Mouse (Mus musculus): ENCODE measurements around the gene Ripor2.

The Ripor2 gene

DNA sequence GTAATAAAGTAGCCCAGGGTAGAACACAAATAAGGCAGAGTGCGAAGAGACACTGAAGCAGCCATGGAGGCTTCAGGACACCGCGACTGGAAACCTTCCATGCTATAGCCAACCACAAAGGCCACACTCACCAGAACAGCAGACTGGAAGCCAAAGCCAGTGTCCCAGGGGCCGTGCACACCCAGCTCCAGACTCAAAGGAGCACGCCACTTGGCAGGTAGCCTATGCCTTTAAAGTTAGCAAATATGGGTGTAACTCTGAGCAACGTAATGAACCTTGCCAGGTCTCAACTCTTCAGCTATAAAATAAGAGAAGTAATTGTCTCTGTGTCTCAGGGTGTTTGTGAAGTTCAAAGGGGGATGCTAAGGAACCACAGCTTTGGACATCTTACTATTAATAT, 2.9 kb downstream of the Ripor2 start:
- DNase-seq: no peak

DNA sequence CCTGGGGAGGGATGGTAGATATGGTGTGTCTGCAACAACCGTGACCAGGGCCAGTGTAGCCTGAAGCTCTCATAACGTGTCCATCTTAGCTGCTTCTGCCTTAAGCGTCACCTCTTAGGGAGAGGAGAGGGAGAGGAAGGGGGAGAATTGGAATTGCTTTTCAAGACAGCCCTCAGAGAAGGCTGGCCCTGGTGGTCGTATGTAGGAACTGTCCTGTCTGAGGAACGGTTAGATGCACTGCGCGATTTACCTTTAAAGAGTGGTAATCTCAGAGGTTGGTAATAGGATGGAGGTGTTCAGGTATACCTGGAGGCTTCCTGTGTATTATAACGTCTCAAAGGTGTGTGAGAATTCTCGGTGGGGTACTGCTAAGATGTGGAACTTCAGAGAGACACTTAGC, 3.4 kb downstream of the Ripor2 start:
- no peak for DNase-seq

DNA sequence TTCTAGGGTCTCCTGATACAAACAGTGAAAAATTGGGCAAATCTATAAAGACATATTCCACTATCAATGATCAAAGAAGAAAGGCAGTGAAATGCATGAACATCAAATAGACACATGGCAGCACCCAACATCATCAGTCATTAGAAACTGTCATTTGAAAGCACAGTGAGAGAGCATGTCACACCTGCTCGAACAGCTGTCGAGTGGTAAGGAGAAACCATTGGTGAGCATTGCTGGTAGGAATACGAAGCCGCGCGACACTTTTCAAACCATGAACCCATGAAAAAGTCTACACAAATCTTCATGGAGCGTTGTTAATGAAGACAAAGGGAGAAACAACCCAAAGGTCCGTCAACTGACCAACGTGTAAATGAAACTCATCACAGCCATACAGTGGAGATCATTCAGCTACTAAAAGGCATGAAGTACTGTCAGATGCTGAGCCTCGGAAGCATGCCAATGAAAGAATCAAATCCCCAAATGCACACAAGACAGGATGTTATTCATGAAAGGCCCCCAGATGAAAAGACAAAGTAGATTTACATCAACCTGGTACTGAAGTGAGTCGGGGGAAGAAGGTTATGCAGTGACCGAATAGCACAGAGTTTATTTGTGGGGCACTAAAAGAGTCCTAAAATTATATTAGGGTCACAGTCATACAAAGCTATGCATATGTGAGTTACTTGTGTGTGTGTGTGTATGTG, 5.4 kb downstream of the Ripor2 start:
- no peak for DNase-seq

DNA sequence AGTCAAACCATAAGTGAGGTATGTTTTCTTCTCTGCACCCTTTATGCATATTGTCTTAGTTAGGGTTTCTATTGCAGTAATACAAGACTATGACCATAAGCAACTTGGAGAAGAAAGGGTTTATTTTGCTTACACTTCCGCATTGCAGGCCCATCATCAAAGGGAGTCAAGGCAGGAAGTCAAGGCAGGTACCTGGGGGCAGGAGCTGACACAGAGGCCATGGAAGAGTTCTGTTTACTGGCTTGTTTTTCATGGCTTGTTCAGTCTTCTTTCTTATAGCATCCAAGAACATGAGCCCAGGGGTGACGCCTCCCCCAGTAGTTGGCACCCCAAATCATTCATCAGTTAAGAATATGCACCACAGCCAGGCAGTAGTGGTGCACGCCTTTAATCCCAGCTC, 6.6 kb downstream of the Ripor2 start:
- no peak for DNase-seq

- DNase-seq: no peak
Observed at GRCm38 (mm10) chr13:24591737-24592136, 9.7 kb downstream of the Ripor2 start.

DNA sequence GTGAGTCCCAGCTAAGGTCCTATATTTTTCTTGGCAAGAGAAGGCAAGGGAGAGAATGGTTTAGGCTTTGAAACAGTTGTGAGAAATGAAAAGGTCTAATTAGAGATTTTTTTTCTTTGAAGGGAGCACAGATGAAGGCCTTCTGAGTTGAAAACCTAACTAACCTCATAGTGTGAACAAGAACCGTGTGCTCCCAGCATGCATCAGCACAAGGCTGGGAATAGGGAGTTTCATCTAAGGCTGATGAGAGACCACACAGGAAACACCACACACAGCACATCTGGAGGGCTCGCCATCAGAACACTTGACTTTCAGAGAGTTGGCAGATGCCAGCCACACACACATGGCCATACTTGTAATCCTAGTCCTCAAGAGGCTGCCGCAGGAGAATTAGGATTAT, 12.3 kb downstream of the Ripor2 start:
- DNase-seq: no peak

DNA sequence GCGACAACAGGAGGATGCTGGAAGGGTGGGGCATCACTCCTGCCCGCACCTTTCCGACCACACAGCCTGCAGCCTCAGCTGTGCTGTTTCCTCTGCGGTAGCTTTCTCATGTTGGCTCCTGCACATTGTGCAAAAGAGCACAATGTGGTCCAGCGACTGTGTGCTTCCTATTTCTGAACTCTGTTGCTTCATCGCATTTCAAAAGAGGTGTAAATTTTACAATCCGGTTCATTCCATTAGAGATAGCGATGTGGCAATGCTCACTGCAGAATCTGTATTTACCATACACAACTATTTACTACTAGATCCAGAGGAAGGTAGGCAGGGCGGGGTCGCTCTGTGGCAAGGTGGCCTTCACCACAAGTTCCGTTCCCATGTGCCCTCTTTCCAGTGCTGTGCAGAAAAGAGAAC, 17.6 kb downstream of the Ripor2 start:
- no peak for DNase-seq

- no peak for DNase-seq
Observed at GRCm38 (mm10) chr13:24602978-24603377, 21.0 kb downstream of the Ripor2 start.

DNA sequence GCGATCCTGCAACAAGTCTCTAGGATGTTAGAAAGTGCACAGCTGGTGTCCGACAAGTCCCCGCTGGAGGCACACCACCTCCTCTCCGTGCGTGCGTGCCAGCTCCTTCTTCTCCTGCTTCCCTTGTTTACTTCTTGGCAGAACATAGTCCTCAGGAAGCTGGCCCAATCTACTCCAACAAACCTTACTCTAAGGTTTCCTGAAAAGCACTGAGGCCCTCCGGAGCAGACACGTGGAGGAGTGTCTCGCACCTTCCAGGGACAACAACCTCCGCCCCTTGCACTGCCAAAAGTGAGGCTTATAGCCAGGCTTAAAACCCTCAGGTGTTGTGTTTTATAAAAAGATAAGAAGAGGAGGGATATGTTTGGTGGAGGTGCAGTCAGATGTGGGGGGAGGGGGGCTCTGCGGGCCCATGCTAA, 21.6 kb downstream of the Ripor2 start:
- DNase-seq: no peak

- DNase-seq: no peak
Observed at GRCm38 (mm10) chr13:24604096-24604495, 22.1 kb downstream of the Ripor2 start.

- no peak for DNase-seq
Observed at GRCm38 (mm10) chr13:24604761-24605591, 23.0 kb downstream of the Ripor2 start.

GRCm38 (mm10) chr13:24605755-24606154, 23.8 kb downstream of the Ripor2 start:
- DNase-seq: no peak

DNA sequence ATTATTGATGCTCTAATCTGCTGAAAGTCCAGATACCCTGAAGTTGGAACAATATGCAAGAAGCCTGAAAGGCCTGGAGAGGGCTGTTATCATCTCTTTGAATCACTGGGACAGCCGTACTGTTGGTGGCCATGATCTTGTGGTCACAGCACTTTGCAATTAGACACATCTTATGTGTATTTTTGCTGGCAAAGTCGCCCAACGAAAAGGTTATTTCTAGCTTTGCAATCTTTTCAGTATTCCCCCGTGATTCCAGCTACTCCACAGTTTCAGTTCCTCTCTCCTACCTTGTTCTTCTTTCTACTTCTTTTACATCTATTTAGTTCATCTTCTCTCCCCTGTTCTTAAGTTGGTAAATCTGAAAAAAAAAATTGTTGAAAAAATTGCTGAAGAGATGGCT, 26.0 kb downstream of the Ripor2 start:
- DNase-seq: no peak

DNA sequence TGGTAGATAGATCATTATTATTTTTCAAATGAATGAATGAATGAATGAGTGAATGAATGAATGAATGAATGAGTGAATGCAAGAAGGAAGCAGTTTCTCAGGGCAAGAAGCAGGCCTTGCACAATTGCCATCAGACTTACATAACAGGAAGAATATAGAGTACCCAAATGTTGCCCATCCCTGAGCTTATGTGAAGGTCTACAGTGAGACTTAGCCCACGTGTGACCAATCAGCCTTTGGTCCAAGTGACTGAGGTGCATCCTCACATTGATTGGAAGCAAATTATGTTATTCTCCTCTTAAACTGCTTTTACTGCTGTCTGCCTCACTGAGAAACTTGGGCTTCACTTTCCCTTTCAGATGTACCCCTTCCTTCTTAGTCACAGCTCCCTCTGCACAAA, 26.7 kb downstream of the Ripor2 start:
- no peak for DNase-seq

- no peak for DNase-seq
Observed at GRCm38 (mm10) chr13:24610883-24611282, 28.9 kb downstream of the Ripor2 start.

DNA sequence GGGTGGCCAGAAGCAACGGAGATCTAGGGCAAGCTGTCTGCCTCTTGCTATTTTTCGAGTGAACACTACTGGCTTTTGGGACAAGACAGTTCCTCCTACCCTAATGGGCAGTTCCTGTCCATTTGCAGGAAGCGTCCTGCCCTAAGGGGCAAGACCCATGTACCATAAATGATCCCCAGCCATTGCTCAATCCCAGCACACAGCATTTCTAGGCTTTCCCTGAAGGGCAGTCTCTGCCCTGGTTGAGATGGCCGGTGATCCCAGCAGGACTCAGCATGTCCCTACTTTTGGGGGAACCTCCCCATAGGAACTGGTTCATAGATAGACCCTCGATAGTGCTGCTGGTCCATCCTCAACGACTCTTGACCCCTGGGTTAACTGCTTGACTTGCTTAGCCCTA, 31.0 kb downstream of the Ripor2 start:
- DNase-seq: no peak

DNA sequence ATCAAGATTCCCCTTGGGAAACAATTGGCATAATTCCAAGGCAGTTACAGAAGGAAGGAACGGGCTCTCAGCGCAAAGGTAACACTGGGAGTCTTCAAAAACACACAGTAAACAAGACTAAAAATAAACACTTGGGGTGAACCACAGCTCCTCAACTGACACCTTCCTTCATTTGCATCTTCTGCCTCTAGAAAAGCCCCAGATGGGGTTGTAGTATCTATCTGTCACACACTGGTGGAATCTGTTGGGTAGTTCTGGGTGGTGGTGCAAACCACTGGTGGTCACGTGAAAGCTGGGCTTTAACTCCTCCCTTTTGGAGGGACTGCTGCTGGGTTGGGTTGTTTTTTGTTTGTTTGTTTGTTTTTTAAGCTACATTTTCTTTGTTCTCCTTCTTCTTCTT, 31.4 kb downstream of the Ripor2 start:
- no peak for DNase-seq

GRCm38 (mm10) chr13:24613927-24614780, 32.2 kb downstream of the Ripor2 start:
- DNase-seq: no peak

DNA sequence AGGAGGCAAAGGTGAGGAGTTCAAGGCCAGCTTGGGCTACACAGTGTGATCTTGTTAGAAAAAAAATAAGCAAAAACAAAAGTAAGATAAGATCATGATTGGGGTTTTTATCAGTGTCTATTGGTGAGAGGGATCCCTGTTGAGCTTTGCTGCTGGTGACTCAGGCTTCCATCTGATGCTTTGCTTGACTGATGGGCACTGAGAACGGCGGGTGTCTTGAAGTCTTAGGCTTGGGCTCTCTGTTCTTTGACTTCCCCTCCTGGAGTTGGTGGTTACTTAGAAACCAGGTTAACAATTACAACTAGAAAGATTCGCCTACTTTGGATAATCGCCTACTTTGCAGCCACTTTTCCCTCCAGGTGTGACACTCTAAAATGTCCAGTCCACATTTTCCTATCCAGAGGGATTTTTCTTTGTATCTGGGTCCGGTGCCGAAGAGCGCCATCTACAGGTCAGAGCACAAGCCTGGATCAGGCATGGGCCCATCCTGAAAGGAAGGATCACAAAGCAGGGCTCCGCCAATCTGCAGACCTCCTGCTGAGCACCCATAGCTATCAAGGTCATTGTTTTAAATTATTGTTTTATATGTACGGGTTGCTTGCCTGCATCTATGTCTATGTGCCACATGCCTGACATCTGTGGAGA, 34.1 kb downstream of the Ripor2 start:
- DNase-seq: no peak

DNA sequence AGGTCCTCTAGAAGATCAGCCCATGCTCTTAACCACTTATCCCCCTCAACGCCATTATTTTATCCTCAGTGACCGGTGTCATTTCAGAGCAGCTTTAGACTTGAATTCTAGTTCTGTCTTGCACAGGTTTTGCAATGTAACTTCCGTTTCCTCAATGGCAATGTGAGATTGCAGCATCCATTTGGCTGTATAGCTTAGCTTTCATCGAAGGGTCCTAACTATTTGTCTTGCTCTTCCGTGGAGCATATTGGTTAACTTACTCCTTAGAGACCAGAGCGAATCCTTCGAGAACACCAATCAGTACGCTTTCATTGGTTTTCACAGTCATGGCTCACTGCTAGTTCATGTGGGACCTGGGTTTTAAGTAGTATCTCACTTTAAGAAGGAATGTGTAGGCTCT, 34.7 kb downstream of the Ripor2 start:
- DNase-seq: no peak

- no peak for DNase-seq
Observed at GRCm38 (mm10) chr13:24617076-24617798, 35.2 kb downstream of the Ripor2 start.

- DNase-seq: no peak
Observed at GRCm38 (mm10) chr13:24617799-24618130, 35.8 kb downstream of the Ripor2 start.

All from cerebellum, adult 9-10 months (tissue).